Mouse (Mus musculus): ENCODE measurements at regions not wholly inside any gene's neighbourhood (a gene's known extent, or its start where the extent isn't known, plus 50 kb on each side); places are given as distances from the start of the nearest gene placed in this dataset.
"Not testable (repeated sequence)": the region's sequence is repeated elsewhere in the genome, so short reads cannot be mapped to it uniquely, and the experiment has no call there.

DNA sequence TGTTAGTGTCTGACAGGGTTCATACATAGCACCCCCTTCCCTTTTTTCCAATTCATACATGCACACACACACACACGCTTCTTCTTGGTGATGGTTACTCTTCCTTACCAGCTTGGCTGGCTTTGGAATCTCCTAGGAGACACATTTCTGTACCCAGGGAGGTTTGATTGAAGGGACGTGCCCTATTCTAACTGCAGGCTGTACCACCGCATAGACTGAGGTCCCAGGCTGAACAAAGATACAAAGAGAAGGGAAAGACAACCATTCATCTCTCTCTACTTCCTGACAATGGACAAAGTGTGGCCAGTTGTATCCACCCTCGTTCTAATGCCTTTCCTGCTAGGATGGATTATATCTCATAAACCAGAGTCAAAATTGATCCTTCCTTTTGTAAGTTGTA lies 100.0 kb downstream of the Raet1d start:
- not testable (repeated sequence) for DNase-seq (ENCODE audit: low read depth, low spot score)

- not testable (repeated sequence) for DNase-seq (ENCODE audit: low read depth, low spot score)
These were observed 100.6 kb downstream of the Raet1d start for GRCm38 (mm10) chr10:22460818-22461479.

GRCm38 (mm10) chr10:22461480-22462050 lies 101.2 kb downstream of the Raet1d start:
- DNase-seq (ENCODE audit: low read depth, low spot score): not testable (repeated sequence)

GRCm38 (mm10) chr10:22471722-22472330 lies 111.5 kb downstream of the Raet1d start:
- DNase-seq (ENCODE audit: low read depth, low spot score): not testable (repeated sequence)

- peak; percentile 78 for DNase-seq (ENCODE audit: low read depth, low spot score)
These were observed 119.5 kb downstream of the Raet1d start for GRCm38 (mm10) chr10:22479860-22480259.

DNA sequence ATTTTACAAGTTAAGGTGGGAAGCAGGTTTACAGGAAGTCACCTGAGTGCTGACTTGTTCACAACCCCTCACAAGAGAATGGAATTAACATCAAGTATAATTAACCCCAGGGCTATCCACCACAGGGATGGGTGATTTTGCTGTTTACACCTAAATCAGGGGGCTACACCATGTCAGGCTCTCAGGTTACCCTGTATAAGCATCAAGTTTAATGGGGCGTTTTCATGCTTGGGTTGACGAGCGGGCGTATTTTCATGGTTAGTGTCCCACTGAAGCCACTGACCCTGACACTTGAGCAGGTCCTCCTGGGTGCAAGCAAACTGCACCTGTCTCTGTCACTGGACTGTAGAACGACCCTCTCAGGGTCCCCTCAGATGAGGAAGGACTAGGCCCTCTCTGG lies 126.7 kb downstream of the Raet1d start:
- not testable (repeated sequence) for DNase-seq (ENCODE audit: low read depth, low spot score)

- DNase-seq (ENCODE audit: low read depth, low spot score): not testable (repeated sequence)
These were observed 131.5 kb downstream of the Raet1d start for GRCm38 (mm10) chr10:22491806-22492347.

- no peak for DNase-seq (ENCODE audit: low read depth, low spot score)
These were observed 135.7 kb downstream of the Raet1d start for GRCm38 (mm10) chr10:22495975-22496496.
